Mouse (Mus musculus) cerebral cortex, adult 2 months (tissue): Measurements from ENCODE around the gene Camkmt.

Source experiments
- WGBS: fragments of 180-500 bp; shearing (Covaris S2); methylation state at CpG from one replicate; pipeline ENCODE4 v1.1.7; 2018; 5-methylcytosine and 5-hydroxymethylcytosine counted together

Camkmt gene

GRCm38 (mm10) chr17:85291601-85292000 lies 201.2 kb downstream of the Camkmt start:
- 58% methylated on average over 5 of the region's 5 CpGs for WGBS

- 58% methylated on average over 6 of the region's 6 CpGs for WGBS
These were observed 201.9 kb downstream of the Camkmt start for GRCm38 (mm10) chr17:85292276-85292675.

GRCm38 (mm10) chr17:85303686-85304085 lies 213.3 kb downstream of the Camkmt start:
- over 99% methylated on average over 3 of the region's 3 CpGs for WGBS

- 72% methylated on average over 7 of the region's 7 CpGs for WGBS
These were observed 218.2 kb downstream of the Camkmt start for GRCm38 (mm10) chr17:85308566-85308965.

GRCm38 (mm10) chr17:85309046-85309445 lies 218.7 kb downstream of the Camkmt start:
- 71% methylated on average over 10 of the region's 10 CpGs for WGBS

- 38% methylated on average over 13 of the region's 13 CpGs for WGBS
These were observed 221.0 kb downstream of the Camkmt start for GRCm38 (mm10) chr17:85311348-85311747.

- 84% methylated on average over 10 of the region's 10 CpGs for WGBS
These were observed 228.0 kb downstream of the Camkmt start for GRCm38 (mm10) chr17:85318401-85318800.

- 90% methylated on average over 8 of the region's 8 CpGs for WGBS
These were observed 229.5 kb downstream of the Camkmt start for GRCm38 (mm10) chr17:85319779-85320300.

- 93% methylated on average over 10 of the region's 10 CpGs for WGBS
These were observed 238.5 kb downstream of the Camkmt start for GRCm38 (mm10) chr17:85328901-85329300.

GRCm38 (mm10) chr17:85335464-85335863 lies 245.1 kb downstream of the Camkmt start:
- 59% methylated on average over 10 of the region's 10 CpGs for WGBS

GRCm38 (mm10) chr17:85337666-85338065 lies 247.3 kb downstream of the Camkmt start:
- WGBS: 84% methylated on average over 7 of the region's 7 CpGs

GRCm38 (mm10) chr17:85341134-85341700 lies 250.9 kb downstream of the Camkmt start:
- WGBS: 69% methylated on average over 18 of the region's 18 CpGs

- WGBS: 86% methylated on average over 5 of the region's 5 CpGs
These were observed 252.1 kb downstream of the Camkmt start for GRCm38 (mm10) chr17:85342471-85342870.

GRCm38 (mm10) chr17:85343435-85343834 lies 253.1 kb downstream of the Camkmt start:
- 87% methylated on average over 13 of the region's 13 CpGs for WGBS

GRCm38 (mm10) chr17:85346701-85347100 lies 256.3 kb downstream of the Camkmt start:
- 89% methylated on average over 6 of the region's 6 CpGs for WGBS

GRCm38 (mm10) chr17:85349331-85349935 lies 259.1 kb downstream of the Camkmt start:
- 56% methylated on average over 8 of the region's 8 CpGs for WGBS

- 84% methylated on average over 8 of the region's 8 CpGs for WGBS
These were observed 260.9 kb downstream of the Camkmt start for GRCm38 (mm10) chr17:85351301-85351700.

GRCm38 (mm10) chr17:85352731-85353130 lies 262.4 kb downstream of the Camkmt start:
- WGBS: 91% methylated on average over 7 of the region's 7 CpGs

GRCm38 (mm10) chr17:85353191-85353590 lies 262.8 kb downstream of the Camkmt start:
- WGBS: 75% methylated on average over 6 of the region's 6 CpGs

- 51% methylated on average over 10 of the region's 10 CpGs for WGBS
These were observed 263.3 kb downstream of the Camkmt start for GRCm38 (mm10) chr17:85353636-85354035.

GRCm38 (mm10) chr17:85355356-85355755 lies 265.0 kb downstream of the Camkmt start:
- WGBS: 96% methylated on average over 9 of the region's 9 CpGs

GRCm38 (mm10) chr17:85361006-85361405 lies 270.7 kb downstream of the Camkmt start:
- WGBS: 92% methylated on average over 7 of the region's 7 CpGs

GRCm38 (mm10) chr17:85367319-85367718 lies 277.0 kb downstream of the Camkmt start:
- 99% methylated on average over 5 of the region's 5 CpGs for WGBS
